Mouse (Mus musculus) liver, adult 2 months (tissue): ENCODE data around the gene Chd3.

ENCODE experiments used
- CTCF ChIP-seq: fragments of 200-500 bp; IDR thresholded peaks from 2 replicates; pipeline ENCODE4 v1.5.1; 2011; ENCODE audit warnings: low read depth, low read length, control low read depth
- POLR2A ChIP-seq: fragments of 200-500 bp; IDR thresholded peaks from 2 replicates; pipeline ENCODE4 v1.6.1; 2011; ENCODE audit warnings: low read length, control low read depth; ENCODE audit not compliant: insufficient read depth; ENCODE audit errors: extremely low read depth

DNA sequence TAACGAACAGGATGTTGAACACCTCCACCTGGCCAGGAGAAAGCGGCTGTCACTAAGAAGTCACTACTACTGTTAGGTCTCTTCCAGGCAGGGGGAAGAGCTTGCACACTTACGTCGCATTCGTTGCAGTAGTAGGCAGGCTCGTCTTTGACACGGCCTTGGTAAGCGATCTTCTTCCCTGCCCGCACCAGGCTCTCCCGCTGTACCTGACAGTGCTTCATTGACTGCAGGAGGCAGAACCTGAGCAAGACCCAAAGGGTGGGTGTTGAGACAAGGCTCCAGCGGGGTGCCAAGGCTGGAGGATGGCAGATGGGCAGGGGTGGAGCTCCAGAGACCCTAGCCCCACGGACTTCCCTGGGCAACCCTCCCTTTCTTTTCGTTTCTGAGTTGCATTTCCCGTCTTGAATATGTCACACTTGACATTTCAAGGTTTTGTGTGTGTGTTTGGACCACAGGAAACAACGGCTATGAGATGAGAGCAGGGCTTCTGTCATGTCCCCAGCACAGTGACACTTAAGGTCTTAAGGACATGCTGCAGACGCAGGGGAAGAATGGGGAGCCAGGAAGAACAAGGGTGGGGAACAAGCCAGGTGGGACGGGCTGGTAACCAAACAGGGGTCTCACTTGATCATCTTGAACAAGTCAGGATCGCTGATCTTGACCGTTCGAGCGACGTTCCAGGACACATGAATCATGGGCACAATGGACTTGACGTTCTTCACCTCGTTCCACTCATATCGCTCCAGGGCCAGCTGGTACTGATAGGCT lies 31.1 kb upstream of the Chd3 start:
- TF ChIP-seq CTCF (no peak), POLR2A (no peak)
